Mouse (Mus musculus) neural tube, postnatal 0 days (tissue): ENCODE results near the gene Gabra4. TPM values are rescaled to one million over a fixed set of nuclear protein-coding genes. Genes with fewer than 3 reads are reported as not detected.

Experiments
- polyA plus RNA-seq: library from polyadenylated mRNA; unstranded; fragments of >200 nt; fragmentation: Nextera tagmentation; extraction: Ambion mirVana; gene quantifications from 2 replicates; pipeline ENCODE4 v1.2.1, GENCODE M21; 2015

Gene Gabra4
- polyA plus RNA-seq: 27.1 and 27.9 TPM in 2 replicates

DNA sequence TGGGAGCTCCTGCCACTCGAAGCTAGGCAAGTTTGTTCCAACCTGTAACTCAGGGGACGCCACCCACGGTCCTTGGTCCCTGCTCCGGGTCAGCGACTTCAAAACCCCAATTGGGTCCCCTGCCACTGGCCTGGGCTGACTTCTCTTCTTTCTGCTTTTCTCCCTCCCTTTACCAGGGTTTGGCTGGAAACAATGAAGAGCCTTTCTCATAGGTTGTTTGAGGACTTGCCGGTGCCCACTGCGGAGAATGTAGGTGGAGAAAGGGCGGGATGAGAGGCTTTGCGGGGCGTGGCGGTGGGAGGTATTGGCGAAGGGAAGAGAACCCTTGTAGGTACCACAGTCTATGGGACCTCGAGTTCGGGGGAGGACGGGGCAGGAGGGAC is at the start of gene Gabra4:
Gene Gabra4, minus strand, starts transcription at position 194 of the 383 bp plus-strand sequence.

DNA sequence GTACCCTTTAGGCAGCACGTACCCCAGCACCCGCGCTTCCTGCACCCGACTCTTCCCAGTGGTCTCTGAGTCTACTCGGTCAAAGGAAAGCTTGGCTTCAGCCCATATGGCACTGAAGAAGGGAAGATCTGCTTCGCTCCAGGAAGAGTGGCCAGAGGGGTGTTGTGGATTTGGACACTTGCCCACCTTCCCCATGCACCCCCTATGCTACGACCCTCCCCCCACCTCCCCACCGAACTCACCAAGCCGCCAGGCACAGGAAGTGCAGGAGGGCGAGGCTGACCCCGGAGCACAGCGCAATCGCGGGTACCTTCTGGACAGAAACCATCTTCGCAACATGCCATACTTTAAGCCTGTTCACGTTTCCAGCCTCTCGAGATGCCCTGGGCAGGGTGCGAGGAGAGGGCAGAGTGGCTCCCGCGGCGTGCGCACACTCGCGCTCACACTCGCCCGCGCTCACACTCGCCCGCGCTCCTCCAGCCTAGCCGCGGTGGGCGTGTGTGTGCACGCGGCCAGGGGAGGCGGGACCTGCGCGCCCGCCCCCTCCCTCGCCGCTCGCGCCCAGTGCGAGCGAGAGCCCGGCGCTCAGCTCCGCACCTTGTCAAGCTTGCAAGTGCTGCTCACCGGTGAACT is 510 bp downstream of the Gabra4 start, which contains the start of gene Gabrb1:
Gene Gabrb1, plus strand, starts transcription at position 632 of the 633 bp plus-strand sequence.

DNA sequence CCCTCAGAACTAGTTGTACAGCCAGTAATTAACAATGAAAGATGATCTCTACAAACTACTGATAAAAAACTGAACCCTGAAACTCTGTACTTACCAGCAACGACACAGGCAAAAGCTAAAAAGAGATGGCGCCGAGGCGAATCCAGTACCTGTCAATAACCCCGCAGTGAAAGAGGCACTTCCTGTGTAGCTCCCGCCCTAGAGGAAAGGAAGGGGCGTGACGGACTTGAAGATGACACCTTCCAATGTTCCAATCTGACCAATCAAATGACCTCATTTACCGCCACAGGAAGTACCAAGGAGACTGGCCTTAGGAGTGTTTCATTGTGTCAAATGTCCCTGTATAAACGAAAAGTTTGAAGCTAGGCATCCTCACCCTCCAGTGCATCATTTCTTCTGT is 110.0 kb downstream of the Gabra4 start, which contains the start of gene Cox7b2:
Gene Cox7b2, minus strand, starts transcription at position 127 of the 400 bp plus-strand sequence.

Other genes starting within 250 kb of the Gabra4 start
- gene Cox7b2, start 110.1 kb downstream of the Gabra4 start, polyA plus RNA-seq: 1.4 and 2.6 TPM in 2 replicates
- gene Gabrb1, start 195 bp downstream of the Gabra4 start, polyA plus RNA-seq: 40.5 and 51.0 TPM in 2 replicates